Mouse (Mus musculus) adrenal gland, postnatal 0 days (tissue): ENCODE measurements around the gene Procr. TPM values are rescaled to one million over a fixed set of nuclear protein-coding genes. Genes with fewer than 3 reads are reported as not detected.

ENCODE experiments used
- polyA plus RNA-seq: library from polyadenylated mRNA; unstranded; fragments of >200 nt; fragmentation: Nextera tagmentation; extraction: Ambion mirVana; gene quantifications from 2 replicates; pipeline ENCODE4 v1.2.1, GENCODE M21; 2015

Procr gene
- polyA plus RNA-seq: 14.1 and 22.1 TPM in 2 replicates

GRCm38 (mm10) chr2:155751014-155751786 lies at the start of gene Procr:
Procr (plus strand) TSS chr2:155751117.

GRCm38 (mm10) chr2:155729158-155729645 lies 21.7 kb upstream of the Procr start, which contains the start of gene Edem2:
Edem2 (minus strand) TSS chr2:155729475.

GRCm38 (mm10) chr2:155735766-155736165 lies 15.2 kb upstream of the Procr start, which contains the start of gene Gm17581:
Gm17581 (minus strand) TSS chr2:155735866.

GRCm38 (mm10) chr2:155774927-155775684 lies 24.2 kb downstream of the Procr start, which contains the start of gene Mmp24:
Mmp24 (plus strand) TSS chr2:155775342.

Other genes with a start within 250 kb of the Procr start
- gene Acss2, start 233.2 kb upstream of the Procr start, polyA plus RNA-seq: 11.7 and 17.7 TPM in 2 replicates
- 8.1 and 17.0 TPM in 2 replicates for gene Ggt7, start 232.9 kb upstream of the Procr start, polyA plus RNA-seq
- gene Gss, start 158.3 kb upstream of the Procr start, polyA plus RNA-seq: 26.0 and 43.9 TPM in 2 replicates
- gene Myh7b, start 139.9 kb upstream of the Procr start, polyA plus RNA-seq: 0.38 and 0.52 TPM in 2 replicates
- 89.8 and 124 TPM in 2 replicates for gene Trpc4ap, start 58.7 kb upstream of the Procr start, polyA plus RNA-seq
- 30.0 and 59.7 TPM in 2 replicates for gene Edem2, start 21.6 kb upstream of the Procr start, polyA plus RNA-seq
- not detected in 2 replicates for gene Gm17581, start 15.3 kb upstream of the Procr start, polyA plus RNA-seq
- 1.3 and 1.5 TPM in 2 replicates for gene Mmp24, start 24.2 kb downstream of the Procr start, polyA plus RNA-seq
- gene BC029722, start 68.3 kb downstream of the Procr start, polyA plus RNA-seq: 58.7 and 116 TPM in 2 replicates
- gene Eif6, start 75.8 kb downstream of the Procr start, polyA plus RNA-seq: 166 and 202 TPM in 2 replicates
- gene Fam83c, start 83.7 kb downstream of the Procr start, polyA plus RNA-seq: 0.05 and 0.12 TPM in 2 replicates
- 80.5 and 107 TPM in 2 replicates for gene Uqcc1, start 179.2 kb downstream of the Procr start, polyA plus RNA-seq
- 0.19 and 0.97 TPM in 2 replicates for gene Gm15557, start 189.6 kb downstream of the Procr start, polyA plus RNA-seq
- gene Gdf5, start 194.2 kb downstream of the Procr start, polyA plus RNA-seq: 0.63 and 0.97 TPM in 2 replicates
- 5.5 and 9.7 TPM in 2 replicates for gene Cep250, start 205.3 kb downstream of the Procr start, polyA plus RNA-seq